Mouse (Mus musculus): ENCODE results near the gene Camk2g. TPM values are rescaled to one million over a fixed set of nuclear protein-coding genes. Genes with fewer than 3 reads are reported as not detected.

Camk2g gene
- total and polyA plus RNA-seq, 3 experiments: 14.1 to 27.1 TPM; not detected in 1

- TF ChIP-seq MAX (IDR thresholded peaks at IDR 0.05; ENCODE audit: low read length) (peak; percentile 35; the same call in 1 of the 2 replicates), EP300 (IDR thresholded peaks at IDR 0.05; ENCODE audit: low read depth in 1 of 2, low read length in 2 of 2) (peak; percentile 5 to 8; a peak in 1 of 4 replicates), MYB (IDR thresholded peaks at IDR 0.05; ENCODE audit: low read depth, low read length) (no peak), MAFK (IDR thresholded peaks at IDR 0.05; ENCODE audit: borderline replicate concordance, low read depth, low read length) (no peak), TAL1 (IDR thresholded peaks at IDR 0.05; ENCODE audit: low read length) (no peak), CHD1 (IDR thresholded peaks at IDR 0.05; ENCODE audit: low read depth, low read length) (no peak)
Observed at GRCm38 (mm10) chr14:20794589-20794988, 701 bp upstream of the Camk2g start (continued).

- peak; percentile 40 for DNase-seq (ENCODE audit: low read depth, low spot score)
- peak overlapping the region; percentile 82 to 88 for H3K4me3 ChIP-seq (ENCODE audit: control insufficient read depth in 1 of 2, insufficient read depth in 1 of 2, low read depth in 2 of 2, low read length in 2 of 2)
- peaks cover 9% of the 10 kb centered on the region for H3K79me2 ChIP-seq (ENCODE audit: control insufficient read depth, insufficient read depth, low read length, poor library complexity)
- H3K9ac ChIP-seq (ENCODE audit: control insufficient read depth, low read depth, low read length, poor library complexity, severe bottlenecking): peak overlapping the region; percentile 94
- no peak overlapping the region for H3K27ac ChIP-seq (ENCODE audit: control insufficient read depth, low read depth, low read length)
- TF ChIP-seq MAZ (IDR thresholded peaks at IDR 0.05; ENCODE audit: low read depth, low read length) (no peak; the same call in 1 of the 2 replicates), RAD21 (IDR thresholded peaks at IDR 0.05; ENCODE audit: low read depth, low read length) (no peak), SIN3A (IDR thresholded peaks at IDR 0.05; ENCODE audit: low read length) (0 out of 2 replicates have a peak, but pooled peaks have one; percentile 12), MAFK (IDR thresholded peaks at IDR 0.05; ENCODE audit: borderline replicate concordance, low read depth, low read length) (no peak), ETS1 (IDR thresholded peaks at IDR 0.05; ENCODE audit: low read depth, low read length) (no peak), UBTF (IDR thresholded peaks at IDR 0.05; ENCODE audit: borderline replicate concordance, insufficient read depth, low read depth, low read length) (no peak), TAL1 (IDR thresholded peaks at IDR 0.05; ENCODE audit: low read length) (no peak), CHD2 (IDR thresholded peaks at IDR 0.05; ENCODE audit: low read length) (no peak)
- peaks cover 1 to 10% of the 10 kb centered on the region in 2 experiments; a peak in 3 of 4 replicates for H3K4me1 ChIP-seq (ENCODE audit: control insufficient read depth in 1 of 2, insufficient read depth in 2 of 2, low read length in 2 of 2)
- H3K36me3 ChIP-seq (ENCODE audit: control insufficient read depth in 1 of 2, insufficient read depth in 2 of 2, low read length in 2 of 2): peaks cover 2 to 14% of the 10 kb centered on the region in 2 experiments
- no peaks in the 10 kb centered on the region for H3K9me3 ChIP-seq (replicated peaks; ENCODE audit: insufficient read depth, low read length)
- H3K27me3 ChIP-seq (ENCODE audit: control insufficient read depth in 1 of 2, insufficient read depth in 2 of 2, low read length in 2 of 2): no peaks in the 10 kb centered on the region
Observed at GRCm38 (mm10) chr14:20792922-20793757, 748 bp downstream of the Camk2g start.

GRCm38 (mm10) chr14:20792243-20792921 is 1.5 kb downstream of the Camk2g start:
- Histone ChIP-seq H3K9ac (ENCODE audit: control insufficient read depth, low read depth, low read length, poor library complexity, severe bottlenecking) (no peak overlapping the region; the same call in 1 of the 2 replicates), H3K4me3 (ENCODE audit: control insufficient read depth in 1 of 2, insufficient read depth in 1 of 2, low read depth in 2 of 2, low read length in 2 of 2) (peak overlapping the region in 1 of 2 experiments; percentile 82; a peak in 2 of 4 replicates), H3K9me3 (replicated peaks; ENCODE audit: insufficient read depth, low read length) (no peaks in the 10 kb centered on the region), H3K36me3 (ENCODE audit: control insufficient read depth in 1 of 2, insufficient read depth in 2 of 2, low read length in 2 of 2) (peaks cover 2 to 14% of the 10 kb centered on the region in 2 experiments), H3K27ac (ENCODE audit: control insufficient read depth, low read depth, low read length) (no peak overlapping the region), H3K4me1 (ENCODE audit: control insufficient read depth in 1 of 2, insufficient read depth in 2 of 2, low read length in 2 of 2) (peaks cover 1 to 10% of the 10 kb centered on the region in 2 experiments; a peak in 2 of 4 replicates), H3K79me2 (ENCODE audit: control insufficient read depth, insufficient read depth, low read length, poor library complexity) (peaks cover 9% of the 10 kb centered on the region), H3K27me3 (ENCODE audit: control insufficient read depth in 1 of 2, insufficient read depth in 2 of 2, low read length in 2 of 2) (no peaks in the 10 kb centered on the region)
- no peak for TF ChIP-seq KAT2A (conservative IDR thresholded peaks at IDR 0.05; ENCODE audit: low read depth, low read length)
- TF ChIP-seq NRF1 (IDR thresholded peaks at IDR 0.05; ENCODE audit: insufficient read depth, low read depth, low read length, poor library complexity, severe bottlenecking): no peak
- no peak for TF ChIP-seq JUND (IDR thresholded peaks at IDR 0.05; ENCODE audit: low read depth, low read length)
- TF ChIP-seq GATA1 (IDR thresholded peaks at IDR 0.05; ENCODE audit: low read depth, low read length): no peak
- no peak for TF ChIP-seq ZNF384 (IDR thresholded peaks at IDR 0.05; ENCODE audit: low read depth, low read length)
- TF ChIP-seq ZKSCAN1 (IDR thresholded peaks at IDR 0.05; ENCODE audit: low read depth, low read length): no peak
- TF ChIP-seq MAX (IDR thresholded peaks at IDR 0.05; ENCODE audit: low read length): no peak
- no peak for TF ChIP-seq USF2 (IDR thresholded peaks at IDR 0.05; ENCODE audit: borderline replicate concordance in 1 of 2, insufficient read depth in 1 of 2, low read depth in 1 of 2, low read length in 2 of 2)
- no peak for TF ChIP-seq NELFE (IDR thresholded peaks at IDR 0.05; ENCODE audit: low read depth, low read length)
- TF ChIP-seq POLR2AphosphoS5 (IDR thresholded peaks at IDR 0.05; ENCODE audit: borderline replicate concordance, low read depth, low read length): no peak
- no peak for TF ChIP-seq CTCF (IDR thresholded peaks at IDR 0.05 in 2 of 3, conservative IDR thresholded peaks at IDR 0.05 in 1 of 3; ENCODE audit: control insufficient read depth in 1 of 3, insufficient read depth in 1 of 3, low read depth in 2 of 3, low read length in 3 of 3, poor library complexity in 1 of 3, severe bottlenecking in 1 of 3)
- TF ChIP-seq CHD2 (IDR thresholded peaks at IDR 0.05; ENCODE audit: low read length): no peak
- TF ChIP-seq POLR2A (IDR thresholded peaks at IDR 0.05; ENCODE audit: control insufficient read depth in 1 of 2, insufficient read depth in 1 of 2, low read depth in 1 of 2, low read length in 2 of 2, poor library complexity in 1 of 2): no peak
- no peak for DNase-seq (ENCODE audit: low read depth, low spot score)
